Comparison of ENCODE assay signal across 8 mouse cellular contexts in the genomic region with DNA sequence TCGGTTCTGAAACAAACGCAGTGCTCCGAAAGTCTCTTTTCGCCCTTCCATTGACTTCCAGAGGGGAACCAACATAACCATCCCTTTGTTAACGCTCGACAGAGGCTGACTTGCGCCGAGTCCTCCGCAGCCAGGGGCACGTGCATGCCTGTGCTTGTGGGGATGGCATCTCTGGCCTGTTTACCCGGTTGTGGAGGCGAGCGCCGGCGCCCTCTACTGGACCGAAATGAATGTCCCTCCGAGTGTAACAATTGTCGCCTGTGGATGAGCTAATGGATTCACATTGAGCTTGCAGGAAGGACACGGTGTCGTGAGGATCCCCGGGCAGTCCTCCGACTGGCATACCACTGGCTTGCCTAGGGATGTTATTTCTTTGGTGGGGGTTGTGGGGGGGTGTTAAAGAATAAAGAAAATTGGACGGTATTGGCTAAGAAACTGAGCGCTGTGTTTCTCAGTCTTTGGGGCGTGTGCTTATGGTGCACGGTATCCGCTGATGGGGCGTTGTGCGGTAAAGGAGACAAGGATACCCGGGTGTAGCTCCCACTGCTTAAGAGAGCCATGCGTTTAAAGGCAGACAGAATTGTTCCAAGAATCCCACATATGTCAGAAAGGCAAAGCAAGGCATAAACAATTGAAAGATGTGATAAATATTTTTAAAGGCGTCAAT. TPM values are rescaled to one million over a fixed set of nuclear protein-coding genes. Genes with fewer than 3 reads are reported as not detected.
DNase-seq lines count a peak whose midpoint lies in the region; ATAC-seq lines count a peak whose summit lies in the region.

No protein-coding gene starts in this region.

- peaks cover 51% of the 10 kb centered on the region for H3K27me3 ChIP-seq in forebrain, embryonic 10.5 days (ENCODE audit: poor library complexity, severe bottlenecking)
- H3K27me3 ChIP-seq in heart, embryonic 15.5 days: peaks cover 20% of the 10 kb centered on the region
- peaks cover 66% of the 10 kb centered on the region for H3K27me3 ChIP-seq in liver, embryonic 12.5 days (replicated peaks)
- peaks cover 11% of the 10 kb centered on the region; the same call in 1 of the 2 replicates for H3K27me3 ChIP-seq in stomach, embryonic 15.5 days (replicated peaks)

- peak overlapping the region; percentile 52 for H3K4me3 ChIP-seq in brown adipose tissue, adult 24 weeks (ENCODE audit: insufficient read depth, low read depth, low read length)
- peak overlapping the region; percentile 50 for H3K4me3 ChIP-seq in forebrain, embryonic 10.5 days
- peak overlapping the region; percentile 48 for H3K4me3 ChIP-seq in heart, embryonic 15.5 days
- peak overlapping the region; percentile 51 for H3K4me3 ChIP-seq in liver, embryonic 12.5 days
- peak overlapping the region; percentile 41 for H3K4me3 ChIP-seq in stomach, embryonic 15.5 days (replicated peaks)

- H3K9me3 ChIP-seq in forebrain, embryonic 10.5 days: no peaks in the 10 kb centered on the region
- H3K9me3 ChIP-seq in heart, embryonic 15.5 days (replicated peaks): no peaks in the 10 kb centered on the region
- no peaks in the 10 kb centered on the region for H3K9me3 ChIP-seq in liver, embryonic 12.5 days (replicated peaks)
- H3K9me3 ChIP-seq in stomach, embryonic 15.5 days: no peaks in the 10 kb centered on the region

- peak overlapping the region; percentile 57 for H3K9ac ChIP-seq in heart, embryonic 15.5 days
- H3K9ac ChIP-seq in liver, embryonic 12.5 days: peak overlapping the region; percentile 55
- H3K9ac ChIP-seq in stomach, embryonic 15.5 days: no peak overlapping the region

- H3K27ac ChIP-seq in brown adipose tissue, adult 24 weeks (replicated peaks; ENCODE audit: low read depth, low read length): no peak overlapping the region
- H3K27ac ChIP-seq in forebrain, embryonic 10.5 days: peak overlapping the region; percentile 81
- H3K27ac ChIP-seq in heart, embryonic 15.5 days: no peak overlapping the region
- no peak overlapping the region for H3K27ac ChIP-seq in liver, embryonic 12.5 days
- no peak overlapping the region for H3K27ac ChIP-seq in stomach, embryonic 15.5 days

- H3K36me3 ChIP-seq in forebrain, embryonic 10.5 days (replicated peaks): no peaks in the 10 kb centered on the region
- H3K36me3 ChIP-seq in heart, embryonic 15.5 days: no peaks in the 10 kb centered on the region
- H3K36me3 ChIP-seq in liver, embryonic 12.5 days: no peaks in the 10 kb centered on the region
- no peaks in the 10 kb centered on the region for H3K36me3 ChIP-seq in stomach, embryonic 15.5 days

- under 1% methylated on average over 32 of the region's 32 CpGs for WGBS in forebrain, embryonic 10.5 days
- WGBS in heart, embryonic 15.5 days: 1% methylated on average over 32 of the region's 32 CpGs
- WGBS in liver, embryonic 12.5 days (ENCODE audit: insufficient replicate concordance): 2% methylated on average over 32 of the region's 32 CpGs
- 2% methylated on average over 32 of the region's 32 CpGs for WGBS in stomach, embryonic 15.5 days

- no peaks in the 10 kb centered on the region for H3K4me1 ChIP-seq in brown adipose tissue, adult 24 weeks (ENCODE audit: control insufficient read depth, insufficient read depth, insufficient read length, low read length)
- peaks cover 45% of the 10 kb centered on the region for H3K4me1 ChIP-seq in forebrain, embryonic 10.5 days
- peaks cover 25% of the 10 kb centered on the region for H3K4me1 ChIP-seq in heart, embryonic 15.5 days (replicated peaks)
- H3K4me1 ChIP-seq in liver, embryonic 12.5 days: peaks cover 19% of the 10 kb centered on the region
- H3K4me1 ChIP-seq in stomach, embryonic 15.5 days: peaks cover 16% of the 10 kb centered on the region

- peak; percentile 90 for ATAC-seq in CD4-positive, CD25-positive, alpha-beta regulatory T cell, adult 4 months
- ATAC-seq in heart, embryonic 15.5 days (replicated peaks; ENCODE audit: insufficient number of reproducible peaks, insufficient read depth, low FRiP score, low read depth): peak; percentile 89
- peak; percentile 89 for ATAC-seq in liver, embryonic 12.5 days
- ATAC-seq in stomach, embryonic 15.5 days (ENCODE audit: insufficient read depth, low FRiP score, low read depth): peak; percentile 89

- peak overlapping the region; percentile 78 for H3K4me2 ChIP-seq in heart, embryonic 15.5 days
- H3K4me2 ChIP-seq in liver, embryonic 12.5 days: peak overlapping the region; percentile 85
- peak overlapping the region; percentile 87 for H3K4me2 ChIP-seq in stomach, embryonic 15.5 days

- peak; percentile 93 for DNase-seq in forebrain, embryonic 10.5 days (ENCODE audit: extremely low spot score, low spot score)
- DNase-seq in kidney, postnatal 14 days: peak; percentile 89
- peak; percentile 95 for DNase-seq in neural tube, embryonic 10.5 days (ENCODE audit: extremely low spot score, low spot score)

RNA-seq across cellular contexts. Expression of a gene that starts 0.6 kb away (rescaled TPM):
- polyA plus RNA-seq in CD4-positive, CD25-positive, alpha-beta regulatory T cell, adult 4 months (2017; shearing (Covaris generic)): 10 to 100 TPM in 1 of 2 experiments, 1 to 10 TPM in 1; 9.9 to 11.8 TPM
- 33.3 and 42.4 TPM in 2 replicates for polyA plus RNA-seq in brown adipose tissue, adult 24 weeks (2012; ENCODE audit: insufficient read depth, insufficient read length, missing spikeins)
- 8.4 and 9.0 TPM in 2 replicates for polyA plus RNA-seq in forebrain, embryonic 10.5 days (2016; fragmentation: Nextera tagmentation; extraction: Ambion mirVana)
- polyA plus RNA-seq in heart, embryonic 15.5 days (2015; fragmentation: Nextera tagmentation; extraction: Ambion mirVana): 25.0 and 26.6 TPM in 2 replicates
- polyA plus RNA-seq in liver, embryonic 12.5 days (2016; fragmentation: Nextera tagmentation; extraction: Ambion mirVana): 12.8 and 13.7 TPM in 2 replicates
- 10.7 and 11.7 TPM in 2 replicates for polyA plus RNA-seq in stomach, embryonic 15.5 days (2015; fragmentation: Nextera tagmentation; extraction: Ambion mirVana)

RNA-seq across cellular contexts. Expression of a gene that starts 53.3 kb away (rescaled TPM):
- 1 to 10 TPM; 2.3 to 4.3 TPM for polyA plus RNA-seq in CD4-positive, CD25-positive, alpha-beta regulatory T cell, adult 4 months (2017; shearing (Covaris generic))
- polyA plus RNA-seq in brown adipose tissue, adult 24 weeks (2012; ENCODE audit: insufficient read depth, insufficient read length, missing spikeins): 3.9 and 4.1 TPM in 2 replicates
- polyA plus RNA-seq in forebrain, embryonic 10.5 days (2016; fragmentation: Nextera tagmentation; extraction: Ambion mirVana): 8.0 and 10.3 TPM in 2 replicates
- polyA plus RNA-seq in heart, embryonic 15.5 days (2015; fragmentation: Nextera tagmentation; extraction: Ambion mirVana): 5.6 and 7.2 TPM in 2 replicates
- polyA plus RNA-seq in liver, embryonic 12.5 days (2016; fragmentation: Nextera tagmentation; extraction: Ambion mirVana): 5.3 and 5.5 TPM in 2 replicates
- 13.6 and 14.0 TPM in 2 replicates for polyA plus RNA-seq in stomach, embryonic 15.5 days (2015; fragmentation: Nextera tagmentation; extraction: Ambion mirVana)
